Mouse (Mus musculus) embryonic fibroblast, embryonic 13.5 days (primary cell): ENCODE measurements around the gene Prss36.

ENCODE experiments used
- CTCF ChIP-seq: IDR thresholded peaks from 2 replicates; pipeline ENCODE4 v1.5.1; 2011; ENCODE audit warnings: mild to moderate bottlenecking, control low read depth, low read length, moderate library complexity, borderline replicate concordance; ENCODE audit not compliant: insufficient read depth
- POLR2A ChIP-seq: IDR thresholded peaks from 2 replicates; pipeline ENCODE4 v1.6.1; 2011; ENCODE audit warnings: low read depth, mild to moderate bottlenecking, control low read depth, low read length, moderate library complexity

DNA sequence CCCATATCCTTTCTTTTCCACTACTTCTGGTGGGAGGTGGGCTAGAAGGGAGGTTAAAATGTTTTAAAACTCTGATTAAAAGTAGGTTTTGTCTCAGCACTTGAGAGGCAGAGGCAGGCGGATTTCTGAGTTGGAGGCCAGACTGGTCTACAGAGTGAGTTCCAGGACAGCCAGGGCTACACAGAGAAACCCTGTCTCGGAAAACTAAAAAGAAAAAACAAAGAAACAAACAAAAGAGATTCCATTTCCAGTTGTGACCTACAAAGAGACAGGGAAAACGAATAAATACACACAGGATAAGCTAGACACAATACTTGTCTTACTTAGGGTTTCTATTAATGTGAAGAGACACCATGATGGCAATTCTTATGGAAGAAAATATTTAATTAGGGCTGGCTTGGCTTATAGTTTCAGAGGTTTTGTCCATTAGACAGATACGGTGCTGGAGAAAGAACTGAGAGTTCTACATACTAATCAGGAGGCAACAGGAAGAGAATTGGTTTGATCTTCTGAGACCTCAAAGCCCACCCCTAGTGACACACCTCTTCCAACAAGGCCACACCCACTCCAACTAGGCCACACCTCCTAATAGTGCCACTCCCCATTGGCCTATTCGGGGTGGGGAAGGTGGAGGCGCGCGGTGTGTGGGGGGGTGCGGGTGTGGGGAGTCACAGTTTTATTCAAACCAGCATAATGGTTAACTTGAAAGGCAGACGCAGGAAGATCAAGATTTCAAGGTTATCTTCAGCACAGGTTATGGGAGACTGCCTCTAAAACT is 48.2 kb downstream of the Prss36 start:
- TF ChIP-seq POLR2A, result no peak
- no peak for TF ChIP-seq CTCF
